Mouse (Mus musculus) spleen, postnatal 10 days (tissue): ENCODE measurements around the gene Fam117a.

Experiments used
- DNase-seq, 2 experiments: peaks; one replicate each; pipeline ENCODE4 v3.0.0; 2021 to 2022; ENCODE audit warnings: low spot score in 2 of 2

Gene Fam117a

GRCm38 (mm10) chr11:95333209-95333608 is 3.6 kb upstream of the Fam117a start:
- DNase-seq: no peak

GRCm38 (mm10) chr11:95333805-95334204 is 3.0 kb upstream of the Fam117a start:
- peak; percentile 57 to 63 for DNase-seq

DNA sequence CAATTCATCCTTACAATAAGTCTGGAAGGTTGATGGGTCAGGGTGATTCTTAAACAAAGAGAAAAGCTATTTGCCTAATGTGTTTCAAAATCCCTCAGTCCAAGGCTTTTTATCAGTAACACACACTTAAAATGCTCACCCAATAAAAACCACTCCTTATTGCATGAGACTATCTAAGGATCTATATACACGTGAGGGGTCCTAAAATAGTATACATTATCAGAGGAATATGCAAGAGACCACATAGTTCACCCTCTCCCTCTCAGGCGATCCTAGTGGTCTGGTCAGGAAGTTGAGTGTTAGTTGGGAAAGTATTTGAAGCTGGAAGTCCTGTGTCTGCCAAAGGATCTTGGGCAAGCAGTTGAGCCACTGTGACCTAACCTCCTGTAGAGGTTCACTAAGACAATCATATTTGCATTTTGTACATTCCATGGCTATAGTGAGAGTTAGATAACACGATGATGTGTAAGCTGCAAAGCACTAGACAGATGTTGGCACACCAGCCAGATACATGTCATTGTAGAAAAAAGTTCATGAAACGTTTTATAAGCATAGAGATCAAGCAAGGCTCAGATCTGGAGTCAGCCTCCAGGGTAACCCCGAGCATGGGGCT is 2.3 kb upstream of the Fam117a start:
- no peak for DNase-seq

DNA sequence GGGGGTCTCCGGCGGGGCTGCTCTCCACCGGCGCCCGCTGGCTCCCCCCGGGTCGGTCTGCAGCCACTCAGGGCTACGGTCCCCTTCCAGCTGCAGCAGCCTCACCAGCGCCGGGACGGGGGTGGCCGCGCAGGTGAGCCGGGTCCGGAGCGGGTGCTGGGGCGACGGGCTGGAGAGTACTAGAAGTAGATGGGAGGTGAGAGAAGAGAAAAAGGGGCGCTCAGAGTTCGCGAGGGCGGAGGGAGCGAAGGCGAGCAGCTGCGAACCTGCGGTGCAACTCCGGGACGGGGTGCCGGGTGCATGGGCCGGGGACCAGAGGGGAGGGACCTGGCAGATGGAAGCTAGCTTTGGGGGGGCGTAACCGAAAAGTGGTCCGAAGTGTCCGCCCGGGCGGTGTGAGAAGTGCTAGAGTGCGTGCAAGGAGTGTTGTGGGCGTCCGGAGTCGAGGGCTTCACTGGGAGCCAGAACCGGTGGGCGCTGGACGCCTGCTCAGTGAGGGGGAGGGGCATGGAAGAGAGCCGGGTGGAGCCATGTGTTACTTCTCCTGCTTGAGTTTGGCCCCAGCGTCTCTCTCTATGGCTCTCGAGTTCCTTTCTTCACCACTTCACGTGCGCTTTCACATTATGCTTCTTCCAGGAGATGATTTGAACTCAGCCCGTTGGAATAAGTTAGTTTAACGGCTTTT is 453 bp downstream of the Fam117a start:
- DNase-seq: peak; percentile 80 to 83

- DNase-seq: peak in 1 of 2 experiments; percentile 44
Observed at GRCm38 (mm10) chr11:95337846-95338342, 1.1 kb downstream of the Fam117a start.

GRCm38 (mm10) chr11:95339471-95340021 is 2.7 kb downstream of the Fam117a start:
- peak; percentile 73 to 84 for DNase-seq

GRCm38 (mm10) chr11:95340259-95340658 is 3.4 kb downstream of the Fam117a start:
- DNase-seq: no peak

GRCm38 (mm10) chr11:95340664-95341063 is 3.8 kb downstream of the Fam117a start:
- DNase-seq: peak in 1 of 2 experiments; percentile 61

GRCm38 (mm10) chr11:95343180-95343579 is 6.4 kb downstream of the Fam117a start:
- DNase-seq: no peak

DNA sequence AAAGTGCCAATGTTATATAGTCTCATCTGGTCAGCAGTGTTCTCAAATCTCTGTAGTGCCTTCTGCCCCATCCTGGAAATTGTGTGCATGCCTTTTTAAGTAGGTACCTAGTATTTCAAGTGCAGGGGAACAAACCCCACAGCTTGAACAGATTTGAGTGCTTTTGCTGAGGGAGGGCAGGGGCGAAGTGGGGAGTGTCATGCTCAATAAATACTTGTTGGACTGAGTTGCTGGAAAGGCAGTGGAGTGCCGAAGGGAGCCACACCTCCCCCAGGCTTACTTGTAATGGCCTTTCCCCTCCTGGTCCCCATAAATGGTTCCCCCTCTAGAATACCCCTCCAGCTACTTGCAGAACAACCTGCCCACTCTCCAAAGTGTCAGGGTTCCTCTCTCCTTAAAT is 7.4 kb downstream of the Fam117a start:
- DNase-seq: no peak

DNA sequence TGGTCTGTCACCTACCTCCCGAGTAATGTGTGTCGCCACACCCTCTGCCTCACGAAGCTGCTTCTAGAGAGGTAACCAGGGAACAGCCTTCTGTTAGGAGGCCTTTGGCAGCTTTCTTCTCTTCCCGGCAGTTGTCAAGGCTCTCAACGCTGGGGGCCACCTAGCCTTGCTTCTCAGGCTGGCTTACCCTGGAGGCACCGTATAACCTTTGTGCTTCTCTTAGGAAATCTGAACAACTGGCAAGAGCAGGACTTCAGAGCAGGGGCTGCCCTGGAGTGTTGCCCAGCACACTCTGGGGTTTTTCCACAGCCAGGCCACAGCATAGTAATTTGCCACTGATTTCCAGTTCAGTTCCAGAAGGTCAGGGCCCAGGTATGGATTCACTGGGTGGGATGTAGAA is 13.5 kb downstream of the Fam117a start:
- DNase-seq: no peak

GRCm38 (mm10) chr11:95350960-95351359 is 14.1 kb downstream of the Fam117a start:
- no peak for DNase-seq

- no peak for DNase-seq
Observed at GRCm38 (mm10) chr11:95352686-95353085, 15.9 kb downstream of the Fam117a start.

GRCm38 (mm10) chr11:95353226-95353625 is 16.4 kb downstream of the Fam117a start:
- DNase-seq: no peak

DNA sequence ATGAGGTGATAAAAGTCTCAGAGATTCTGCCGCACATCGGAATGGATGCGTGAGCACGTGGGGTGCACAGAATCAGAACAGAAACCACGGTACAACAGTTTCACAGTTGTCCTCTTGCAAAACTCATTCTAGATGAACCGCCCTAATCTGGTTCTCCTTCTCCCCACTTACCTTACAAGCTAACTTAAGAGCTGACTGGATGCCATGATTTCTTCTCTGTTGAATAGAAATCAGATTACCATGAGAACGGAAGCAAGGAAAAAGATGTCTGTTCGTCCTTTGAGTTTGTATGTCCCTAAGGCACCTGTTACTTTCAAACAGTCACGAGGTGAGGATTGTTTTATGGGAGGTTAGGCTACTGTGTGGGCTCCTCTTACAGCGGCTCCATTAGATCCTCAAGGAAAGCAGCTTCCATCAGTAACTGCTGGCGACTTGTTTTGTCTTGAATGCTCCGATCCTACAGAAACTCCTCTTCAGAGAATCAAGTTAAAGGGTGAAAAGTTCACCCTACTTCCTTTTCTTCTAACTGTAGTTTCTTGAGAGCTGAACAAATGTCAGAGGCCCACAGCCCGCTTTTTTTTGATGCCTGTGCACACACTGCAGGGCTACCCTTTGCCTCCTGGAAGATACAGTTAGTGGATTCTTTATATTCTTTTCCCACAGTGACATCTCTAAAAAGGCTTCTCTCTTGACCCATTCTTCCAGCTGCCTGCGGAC is 17.6 kb downstream of the Fam117a start:
- no peak for DNase-seq

DNA sequence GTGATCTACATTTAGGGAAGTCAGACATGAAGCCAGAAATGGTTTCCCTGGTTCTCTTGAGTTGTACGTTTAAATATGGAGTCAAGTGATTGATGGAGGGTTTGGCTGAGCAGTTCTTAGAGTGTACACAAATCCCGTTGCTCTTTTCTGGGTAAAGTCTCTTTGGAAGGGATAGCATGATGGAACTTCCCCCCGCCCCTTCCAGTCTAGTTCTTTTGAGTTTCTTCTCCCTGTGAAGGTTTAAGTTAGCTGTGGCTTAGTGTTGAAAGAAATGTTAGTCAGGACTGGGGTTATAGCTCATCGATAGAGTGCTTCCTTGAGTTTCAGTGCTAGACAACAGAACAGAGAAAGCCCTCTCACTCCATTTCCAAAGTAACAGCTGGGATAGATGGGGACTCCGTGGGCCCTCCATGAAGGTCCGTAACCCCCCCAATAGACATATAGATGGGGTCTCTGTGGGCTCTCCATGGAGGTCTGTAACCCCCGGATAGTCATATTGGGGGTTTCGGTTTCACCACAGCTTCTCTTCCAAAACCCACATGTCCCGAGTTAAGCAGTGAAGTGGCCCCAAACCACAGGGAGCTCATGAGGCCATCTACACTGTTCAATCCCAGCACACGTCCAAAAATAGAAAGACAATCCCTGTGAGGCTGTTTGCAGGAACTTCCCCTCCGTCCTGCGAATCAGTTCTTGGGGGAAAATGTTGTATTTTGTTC is 18.3 kb downstream of the Fam117a start:
- DNase-seq: no peak

- DNase-seq: no peak
Observed at GRCm38 (mm10) chr11:95355661-95356011, 18.8 kb downstream of the Fam117a start.

- no peak for DNase-seq
Observed at GRCm38 (mm10) chr11:95356039-95356438, 19.2 kb downstream of the Fam117a start.

- DNase-seq: peak; percentile 95 to 99
Observed at GRCm38 (mm10) chr11:95356469-95357273, 19.9 kb downstream of the Fam117a start.

GRCm38 (mm10) chr11:95358263-95358662 is 21.4 kb downstream of the Fam117a start:
- DNase-seq: no peak

- no peak for DNase-seq
Observed at GRCm38 (mm10) chr11:95364388-95364787, 27.6 kb downstream of the Fam117a start.
